Mouse (Mus musculus) kidney, adult 2 months (tissue): Measurements from ENCODE around the gene Lztfl1.

Source experiments
- CTCF ChIP-seq: fragments of 200-500 bp; conservative IDR thresholded peaks from 2 replicates; pipeline ENCODE4 v1.5.1; 2011; ENCODE audit warnings: low read depth, mild to moderate bottlenecking, control low read depth, low read length, moderate library complexity, mixed read lengths; ENCODE audit not compliant: insufficient read depth, insufficient read length
- POLR2A ChIP-seq: fragments of 200-500 bp; IDR thresholded peaks from one replicate; pipeline ENCODE4 v1.6.1; 2011; ENCODE audit warnings: low read depth, low read length, control low read depth

GRCm38 (mm10) chr9:123731271-123731670 lies 13.8 kb upstream of the Lztfl1 start:
- TF ChIP-seq CTCF (no peak), POLR2A (no peak)
